Mouse (Mus musculus): ENCODE measurements around the gene Slc39a9. TPM values are rescaled to one million over a fixed set of nuclear protein-coding genes. Genes with fewer than 3 reads are reported as not detected.

Slc39a9 gene
- polyA plus RNA-seq, 1 experiment: 29.1 TPM

- DNase-seq (ENCODE audit: extremely low spot score in 1 of 2, low spot score in 1 of 2): no peak
Observed at GRCm38 (mm10) chr12:80646377-80646776, 2.7 kb downstream of the Slc39a9 start.

GRCm38 (mm10) chr12:80653951-80654658, 10.4 kb downstream of the Slc39a9 start:
- DNase-seq (ENCODE audit: extremely low spot score in 1 of 2, low spot score in 1 of 2): no peak

- no peak for DNase-seq (ENCODE audit: extremely low spot score in 1 of 2, low spot score in 1 of 2)
Observed at GRCm38 (mm10) chr12:80654659-80655025, 11.0 kb downstream of the Slc39a9 start.

DNA sequence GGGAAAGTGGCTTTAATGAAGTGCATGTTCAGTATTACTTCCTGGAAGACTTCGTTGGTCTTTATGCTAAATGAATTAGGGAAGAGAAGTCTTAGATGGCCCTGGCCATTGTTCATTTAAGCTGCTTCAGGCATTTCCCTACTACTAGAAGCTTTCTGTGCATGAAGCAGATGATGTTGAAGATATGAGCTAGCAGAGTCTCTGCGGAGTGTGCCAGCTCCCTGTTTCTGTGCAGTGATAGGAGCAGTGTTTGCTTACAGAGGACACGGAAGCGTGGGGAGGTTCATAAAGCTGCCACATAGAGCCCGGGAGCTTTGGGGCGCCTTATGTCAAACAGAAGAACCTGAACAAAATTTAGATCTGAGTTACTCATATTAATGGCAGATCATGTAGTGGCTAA, 15.0 kb downstream of the Slc39a9 start:
- DNase-seq (ENCODE audit: extremely low spot score in 1 of 2, low spot score in 1 of 2): no peak

DNA sequence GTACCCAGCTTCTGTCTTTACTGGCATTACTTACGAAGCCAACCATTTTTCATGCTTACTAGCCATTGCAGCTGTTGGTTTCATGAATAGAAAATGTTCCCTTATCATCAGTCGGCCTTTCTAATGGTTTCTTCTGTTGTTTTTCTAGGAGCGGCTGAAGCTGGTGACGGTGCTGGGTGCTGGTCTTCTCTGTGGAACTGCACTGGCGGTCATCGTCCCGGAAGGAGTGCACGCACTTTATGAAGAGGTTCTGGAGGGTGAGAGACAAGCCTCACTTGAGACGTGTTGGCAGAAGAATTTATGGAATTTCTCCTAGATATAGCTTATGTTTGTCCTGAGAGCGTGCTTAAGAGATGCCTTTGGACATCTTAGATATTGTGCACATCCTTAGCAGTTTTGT, 18.6 kb downstream of the Slc39a9 start:
- DNase-seq (ENCODE audit: extremely low spot score in 1 of 2, low spot score in 1 of 2): no peak

DNA sequence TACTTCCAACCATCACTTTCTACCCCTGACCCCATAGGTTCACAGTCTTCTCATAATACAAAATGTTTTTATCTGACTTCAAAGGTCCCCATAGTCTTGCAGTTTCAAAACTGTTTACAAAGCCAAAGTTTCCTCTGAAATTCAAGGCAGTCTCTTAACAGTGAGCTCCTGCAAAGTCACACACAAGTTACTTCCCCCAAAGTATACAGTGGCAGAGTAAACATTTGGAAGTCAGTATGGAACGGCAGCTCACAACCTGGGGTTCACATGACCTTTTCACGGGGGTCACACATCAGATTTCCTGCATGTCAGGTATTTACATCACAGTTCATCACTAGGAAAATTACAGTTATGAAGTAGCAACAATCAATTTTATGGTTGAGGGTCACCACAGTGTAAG, 20.3 kb downstream of the Slc39a9 start:
- DNase-seq (ENCODE audit: extremely low spot score in 1 of 2, low spot score in 1 of 2): no peak

- no peak for DNase-seq (ENCODE audit: extremely low spot score in 1 of 2, low spot score in 1 of 2)
Observed at GRCm38 (mm10) chr12:80668391-80668790, 24.7 kb downstream of the Slc39a9 start.

GRCm38 (mm10) chr12:80673170-80673569, 29.5 kb downstream of the Slc39a9 start:
- peak in 1 of 2 experiments; percentile 82 for DNase-seq (ENCODE audit: extremely low spot score in 1 of 2, low spot score in 1 of 2)

GRCm38 (mm10) chr12:80681340-80681739, 37.7 kb downstream of the Slc39a9 start:
- DNase-seq (ENCODE audit: extremely low spot score in 1 of 2, low spot score in 1 of 2): peak in 1 of 2 experiments; percentile 59

DNA sequence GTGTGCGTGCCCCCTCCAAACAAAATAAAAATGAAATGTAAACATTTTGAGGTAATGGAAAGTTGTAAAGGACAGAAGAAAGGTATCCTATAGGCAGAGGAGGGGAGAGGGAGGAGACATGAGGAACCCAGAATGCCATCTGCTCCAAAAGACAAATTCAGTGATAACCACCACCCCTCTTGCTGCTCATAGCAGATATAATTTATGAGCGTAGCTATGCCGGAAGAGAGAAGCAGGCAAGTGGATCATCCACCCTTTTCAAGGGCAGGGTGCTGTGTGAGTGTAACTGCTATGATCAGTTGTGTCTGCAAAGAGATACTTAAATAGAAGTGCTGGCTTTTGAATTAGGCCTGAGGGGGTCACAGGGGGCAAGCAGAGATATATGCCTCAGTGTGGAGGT, 39.9 kb downstream of the Slc39a9 start:
- no peak for DNase-seq (ENCODE audit: extremely low spot score in 1 of 2, low spot score in 1 of 2)

GRCm38 (mm10) chr12:80684316-80684715, 40.6 kb downstream of the Slc39a9 start:
- DNase-seq (ENCODE audit: extremely low spot score in 1 of 2, low spot score in 1 of 2): no peak

GRCm38 (mm10) chr12:80687788-80688211, 44.1 kb downstream of the Slc39a9 start:
- peak in 1 of 2 experiments; percentile 24 for DNase-seq (ENCODE audit: extremely low spot score in 1 of 2, low spot score in 1 of 2)

- no peak for DNase-seq (ENCODE audit: extremely low spot score in 1 of 2, low spot score in 1 of 2)
Observed at GRCm38 (mm10) chr12:80689696-80690095, 46.0 kb downstream of the Slc39a9 start.

GRCm38 (mm10) chr12:80691671-80692091, 48.0 kb downstream of the Slc39a9 start:
- no peak for DNase-seq (ENCODE audit: extremely low spot score in 1 of 2, low spot score in 1 of 2)

GRCm38 (mm10) chr12:80692269-80692972, 48.7 kb downstream of the Slc39a9 start, which contains the start of gene Plekhd1:
TSS of gene Plekhd1 (plus strand) at chr12:80692591.
- DNase-seq (ENCODE audit: extremely low spot score in 1 of 2, low spot score in 1 of 2): peak in 1 of 2 experiments; percentile 32

DNA sequence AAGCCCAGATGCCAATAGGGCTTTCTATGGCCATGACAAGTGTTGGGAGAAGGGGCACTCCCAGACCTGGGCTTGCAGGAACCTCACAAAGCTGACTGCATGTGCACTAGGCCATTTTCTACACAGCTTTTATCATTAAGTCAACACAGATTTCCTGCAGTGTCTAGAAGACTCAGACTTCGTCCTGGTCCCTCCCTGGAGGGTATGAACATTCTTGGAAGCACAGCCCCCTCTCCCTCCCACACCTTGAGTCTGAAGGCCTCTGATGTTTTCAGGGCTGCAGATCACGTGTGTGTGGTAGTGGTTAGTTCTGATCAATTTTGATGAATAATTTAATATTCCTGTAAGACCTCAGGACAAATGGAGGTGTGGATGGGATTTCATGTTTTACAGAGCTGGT, 50.0 kb downstream of the Slc39a9 start:
- no peak for DNase-seq (ENCODE audit: extremely low spot score in 1 of 2, low spot score in 1 of 2)

GRCm38 (mm10) chr12:80695004-80695403, 51.3 kb downstream of the Slc39a9 start:
- peak in 1 of 2 experiments; percentile 18 for DNase-seq (ENCODE audit: extremely low spot score in 1 of 2, low spot score in 1 of 2)

- DNase-seq (ENCODE audit: extremely low spot score in 1 of 2, low spot score in 1 of 2): no peak
Observed at GRCm38 (mm10) chr12:80698526-80699143, 55.0 kb downstream of the Slc39a9 start.

- DNase-seq (ENCODE audit: extremely low spot score in 1 of 2, low spot score in 1 of 2): no peak
Observed at GRCm38 (mm10) chr12:80699144-80699531, 55.5 kb downstream of the Slc39a9 start.

- no peak for DNase-seq (ENCODE audit: extremely low spot score in 1 of 2, low spot score in 1 of 2)
Observed at GRCm38 (mm10) chr12:80701332-80701731, 57.6 kb downstream of the Slc39a9 start.

DNA sequence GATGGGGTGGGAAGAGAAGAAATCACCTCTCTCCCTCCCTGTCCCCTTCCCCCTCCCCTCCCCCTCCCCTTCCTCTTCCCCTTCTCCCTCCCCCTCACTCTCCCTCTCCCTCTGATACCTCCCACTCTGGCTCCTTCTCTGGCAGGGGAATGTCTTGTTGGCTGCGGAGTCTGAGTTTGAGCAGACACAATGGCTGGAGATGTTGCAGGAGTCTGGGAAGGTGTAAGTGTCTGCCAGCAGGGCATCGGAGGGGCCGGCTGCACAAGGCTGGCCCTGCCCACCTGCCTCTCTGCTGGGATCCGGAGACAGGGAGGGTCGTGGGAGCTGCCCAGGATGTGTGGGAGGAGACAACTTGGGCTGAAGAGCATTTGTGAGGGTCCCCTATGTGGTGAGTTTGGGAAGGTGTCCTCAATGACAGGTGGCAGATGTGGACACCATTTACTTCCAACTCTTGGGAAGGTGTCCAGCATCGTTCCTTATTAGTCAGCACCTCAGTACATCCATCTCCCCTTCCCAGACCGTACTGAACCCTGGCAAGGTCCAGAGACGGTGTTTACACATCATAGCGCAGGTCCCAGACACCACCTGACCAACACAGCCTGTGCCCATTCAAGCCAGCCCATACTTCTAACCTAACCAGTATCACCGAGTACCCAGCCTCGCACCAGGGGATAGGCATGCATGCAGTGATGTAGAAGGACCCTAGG, 62.7 kb downstream of the Slc39a9 start:
- no peak for DNase-seq (ENCODE audit: extremely low spot score in 1 of 2, low spot score in 1 of 2)

Measured in frontal cortex, adult 2 months (tissue).